ENCODE assay signal across 8 mouse cellular contexts in genomic region chr10:59324311-59325165, GRCm38 (mm10). TPM values are rescaled to one million over a fixed set of nuclear protein-coding genes. Genes with fewer than 3 reads are reported as not detected.
A peak's percentile ranks its signal among the peaks of the same experiment; 100 is the strongest.
DNase-seq lines count a peak whose midpoint lies in the region; ATAC-seq and TF ChIP-seq lines count a peak whose summit lies in the region.

No protein-coding gene starts in this region.

- no peak for ATAC-seq in cerebellum, adult (ENCODE audit: insufficient number of reproducible peaks, low FRiP score, low TSS enrichment)
- no peak for ATAC-seq in forebrain, postnatal 0 days
- ATAC-seq in midbrain, embryonic 13.5 days: no peak

- no peaks in the 10 kb centered on the region for H3K9me3 ChIP-seq in forebrain, postnatal 0 days (ENCODE audit: low read length)
- no peaks in the 10 kb centered on the region for H3K9me3 ChIP-seq in midbrain, embryonic 13.5 days

- H3K36me3 ChIP-seq in forebrain, postnatal 0 days (ENCODE audit: insufficient read depth): no peaks in the 10 kb centered on the region
- H3K36me3 ChIP-seq in midbrain, embryonic 13.5 days: no peaks in the 10 kb centered on the region

- no peaks in the 10 kb centered on the region for H3K27me3 ChIP-seq in cerebellum, adult 2 months (ENCODE audit: control insufficient read depth, insufficient read depth, low read length)
- no peaks in the 10 kb centered on the region for H3K27me3 ChIP-seq in forebrain, postnatal 0 days (ENCODE audit: insufficient read depth, low read length)
- H3K27me3 ChIP-seq in midbrain, embryonic 13.5 days: no peaks in the 10 kb centered on the region

- no peak for TF ChIP-seq CTCF in cerebellum, adult 2 months (IDR thresholded peaks at IDR 0.05; ENCODE audit: borderline replicate concordance, insufficient read depth, low read depth, low read length)
- no peak for TF ChIP-seq CTCF in forebrain, postnatal 0 days (IDR thresholded peaks at IDR 0.05; ENCODE audit: low read depth)

- H3K4me1 ChIP-seq in cerebellum, adult 2 months (ENCODE audit: control insufficient read depth, insufficient read depth, low read length): peaks cover 3% of the 10 kb centered on the region; the same call in 1 of the 2 replicates
- H3K4me1 ChIP-seq in forebrain, postnatal 0 days (ENCODE audit: insufficient read depth): 0 out of 2 replicates have a peak, but pooled peaks cover 4% of the 10 kb centered on the region
- H3K4me1 ChIP-seq in midbrain, embryonic 13.5 days (replicated peaks): peaks cover 25% of the 10 kb centered on the region

- no peak for TF ChIP-seq POLR2A in cerebellum, adult 2 months (IDR thresholded peaks at IDR 0.05; ENCODE audit: borderline replicate concordance, insufficient read depth, low read length)

- peak overlapping the region; percentile 78 for H3K4me2 ChIP-seq in forebrain, postnatal 0 days (ENCODE audit: low read depth)
- H3K4me2 ChIP-seq in midbrain, embryonic 13.5 days (replicated peaks): peak overlapping the region; percentile 73

- no peak overlapping the region for H3K27ac ChIP-seq in cerebellum, adult 2 months (ENCODE audit: insufficient read depth, low read length)
- H3K27ac ChIP-seq in forebrain, postnatal 0 days (ENCODE audit: low read depth, low read length): peak overlapping the region; percentile 88; the same call in 1 of the 2 replicates
- 0 out of 2 replicates have a peak overlapping the region, but pooled peaks have one; percentile 95 for H3K27ac ChIP-seq in midbrain, embryonic 13.5 days

- WGBS in cerebellum, adult 2 months: 19% methylated on average over 15 of the region's 15 CpGs
- 9% methylated on average over 15 of the region's 15 CpGs for WGBS in forebrain, postnatal 0 days
- WGBS in midbrain, embryonic 13.5 days: 14% methylated on average over 15 of the region's 15 CpGs

- H3K9ac ChIP-seq in forebrain, postnatal 0 days: peak overlapping the region; percentile 78
- H3K9ac ChIP-seq in midbrain, embryonic 13.5 days (replicated peaks): peak overlapping the region; percentile 91

- DNase-seq in cerebellum, adult 2 months: peak in 1 of 2 experiments; percentile 21
- DNase-seq in Muller cell, postnatal 12 days (ENCODE audit: inconsistent ontology term): peak; percentile 56
- DNase-seq in forebrain, postnatal 0 days: no peak
- peak; percentile 27 for DNase-seq in kidney, postnatal 14 days
- no peak for DNase-seq in ovary, postnatal 10 days (ENCODE audit: low spot score)
- no peak for DNase-seq in left cerebral cortex, adult 8-10 months (ENCODE audit: low spot score in 2 of 2)

- peak overlapping the region; percentile 58 for H3K4me3 ChIP-seq in cerebellum, adult 2 months (replicated peaks; ENCODE audit: insufficient read depth, low read depth, low read length)
- H3K4me3 ChIP-seq in forebrain, postnatal 0 days (ENCODE audit: low read depth, low read length): peak overlapping the region; percentile 95
- peak overlapping the region; percentile 82 for H3K4me3 ChIP-seq in midbrain, embryonic 13.5 days (replicated peaks)

RNA-seq across cellular contexts. Expression of gene P4ha1, which starts 1.4 kb away (rescaled TPM):
- 17.7 and 18.8 TPM in 2 replicates for polyA plus RNA-seq in cerebellum, adult 2 months (2012; rRNA removed)
- 26.7 and 29.3 TPM in 2 replicates for total RNA-seq in forebrain, postnatal 0 days (2014; rRNA removed)
- 12.4 and 13.4 TPM in 2 replicates for polyA plus RNA-seq in forebrain, postnatal 0 days (2015; fragmentation: Nextera tagmentation; extraction: Ambion mirVana)
- polyA plus RNA-seq in midbrain, embryonic 13.5 days (2015; fragmentation: Nextera tagmentation; extraction: Ambion mirVana): 23.1 and 27.4 TPM in 2 replicates
- 10 to 100 TPM; 30.4 to 37.8 (median 35.9) TPM for total RNA-seq in left cerebral cortex, adult 8-10 months (2022)

Comparison
In these comparisons a context has a peak if more than half of its experiments do, and no peak if none do; other contexts are left out.
1. DNase-seq: peak in Muller cell, postnatal 12 days (single experiment) and kidney, postnatal 14 days (single experiment); none in forebrain, postnatal 0 days (single experiment), ovary, postnatal 10 days (single experiment) and left cerebral cortex, adult 8-10 months (0 of 2).
2. Peak in every context shown above with its lines, with median percentiles within 50 percentile points of each other: H3K4me3 ChIP-seq.